Mouse (Mus musculus) spleen, postnatal 0 days (tissue): Measurements from ENCODE around the gene Cox5a. TPM values are rescaled to one million over a fixed set of nuclear protein-coding genes. Genes with fewer than 3 reads are reported as not detected.

Experiments
- polyA plus RNA-seq: library from polyadenylated mRNA; unstranded; fragments of >200 nt; fragmentation: Nextera tagmentation; extraction: Ambion mirVana; gene quantifications from 2 replicates; pipeline ENCODE4 v1.2.1, GENCODE M21; 2015

Cox5a gene
- 414 and 442 TPM in 2 replicates for polyA plus RNA-seq

DNA sequence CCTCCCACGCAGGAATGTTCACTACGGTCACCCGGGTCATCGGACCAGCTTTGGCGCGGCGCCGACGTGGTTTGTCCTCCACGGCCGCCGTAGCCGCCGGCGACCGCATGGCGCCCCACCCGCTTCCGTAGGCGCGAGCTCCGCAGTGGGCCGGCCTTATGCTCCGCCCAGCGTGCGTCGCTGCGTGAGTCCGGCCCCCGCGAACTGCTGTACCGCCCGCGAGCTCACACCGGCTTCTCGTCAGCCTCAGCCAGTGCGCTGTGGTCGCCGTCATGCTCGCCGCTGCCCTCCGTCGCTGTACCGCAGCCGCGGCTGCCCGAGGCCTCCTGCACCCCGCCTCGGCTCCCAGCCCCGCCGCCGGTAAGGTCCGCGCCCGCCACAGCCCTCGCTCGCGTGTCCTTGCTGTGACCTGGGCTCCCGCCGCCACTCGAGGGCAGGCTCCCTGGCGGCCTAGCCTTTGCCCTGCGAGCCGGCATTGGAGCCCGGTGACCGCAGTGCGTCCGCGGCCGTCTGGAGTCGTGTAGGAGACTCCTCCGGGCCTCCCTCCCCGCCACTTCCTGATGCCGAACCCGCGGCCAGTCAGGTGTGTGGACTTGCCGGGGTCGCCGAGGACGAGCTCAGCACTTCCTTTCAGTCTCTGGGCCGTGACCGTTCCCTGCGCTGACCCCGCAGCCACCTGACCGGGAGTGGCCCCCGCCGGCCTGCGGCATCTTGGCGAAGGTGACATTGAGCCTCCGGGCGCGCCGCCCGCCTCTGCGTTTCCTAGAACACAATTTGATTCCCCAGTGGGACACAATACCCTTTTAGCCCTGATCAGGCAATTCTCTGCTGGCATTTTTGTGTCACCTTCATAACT is at the start of gene Cox5a:
Cox5a (plus strand) TSS at position 219 of the 856 bp plus-strand sequence.

DNA sequence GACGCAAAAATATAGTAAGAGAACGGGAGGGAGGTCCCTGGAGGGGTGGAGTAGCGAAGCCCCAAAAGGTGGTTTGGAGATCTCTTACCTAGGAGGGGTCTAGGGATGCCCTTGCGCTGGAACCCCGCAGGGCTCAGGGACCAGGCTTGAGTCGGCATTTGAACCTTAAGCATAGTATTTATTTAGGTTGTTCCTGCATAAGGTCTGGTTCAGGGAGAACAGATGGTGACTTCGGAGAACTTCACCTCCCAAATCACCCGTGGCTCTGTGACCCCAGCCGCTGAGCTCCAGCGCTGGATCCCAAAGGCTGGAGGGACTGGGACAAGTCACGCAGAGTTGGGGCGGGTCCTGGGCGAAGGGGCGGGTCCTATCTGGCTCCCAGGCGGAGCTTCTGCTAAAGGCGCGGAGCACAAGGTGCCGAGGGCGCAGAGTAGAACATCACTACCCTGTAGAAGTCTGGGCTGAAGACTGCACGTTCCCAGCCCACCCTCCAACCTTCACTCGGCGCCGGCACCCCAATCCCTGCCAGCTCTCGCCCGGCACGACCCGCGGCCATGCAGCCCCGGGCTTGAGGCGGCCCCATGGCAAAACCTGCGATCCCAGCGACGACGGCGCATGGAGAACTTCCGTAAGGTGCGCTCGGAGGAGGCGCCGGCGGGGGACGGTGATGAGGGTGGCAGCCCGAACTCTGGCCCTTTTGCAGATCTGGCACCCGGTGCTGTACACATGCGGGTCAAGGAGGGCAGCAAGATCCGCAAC is 17.3 kb upstream of the Cox5a start, which contains the start of gene Rpp25:
Rpp25 (plus strand) TSS at position 405 of the 759 bp plus-strand sequence.

DNA sequence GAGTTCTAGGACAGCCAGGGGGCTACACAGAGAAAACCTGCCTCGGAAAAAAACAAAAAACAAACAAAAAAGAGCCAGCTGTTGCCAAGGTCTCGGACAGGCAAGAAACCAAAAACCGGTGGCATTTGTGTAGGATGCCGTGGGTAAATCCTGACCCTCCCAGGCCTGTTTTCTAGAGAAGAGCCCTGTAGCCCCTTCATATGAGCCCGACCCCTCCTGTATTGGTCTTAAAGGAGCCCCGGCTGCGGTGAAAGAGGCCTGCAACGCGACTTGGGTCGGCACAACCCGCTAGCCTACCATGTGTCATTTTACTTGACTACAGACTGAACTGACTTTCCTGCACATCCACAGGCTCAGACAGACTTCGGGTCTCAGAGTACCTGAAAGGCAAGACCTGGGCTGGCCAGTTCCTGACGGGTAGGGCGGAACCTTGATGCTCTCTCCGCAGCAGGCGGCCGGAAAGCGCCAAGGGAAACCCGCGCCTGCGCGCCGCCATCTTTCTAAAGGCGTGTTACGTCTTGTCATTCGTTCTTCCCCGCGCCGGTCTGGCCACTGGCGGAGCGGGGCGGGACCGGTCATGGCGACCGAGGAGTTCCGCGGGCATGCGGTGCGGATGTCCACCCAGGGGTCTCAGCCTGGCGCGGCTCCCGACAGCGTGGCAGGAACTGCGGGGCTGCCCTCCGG is 16.1 kb downstream of the Cox5a start, which contains the start of gene Fam219b:
Fam219b (plus strand) TSS at position 485 of the 684 bp plus-strand sequence.

GRCm38 (mm10) chr9:57552139-57552887 is 31.2 kb downstream of the Cox5a start, which contains the start of gene Mpi:
TSS of gene Mpi (minus strand) at chr9:57552763.

DNA sequence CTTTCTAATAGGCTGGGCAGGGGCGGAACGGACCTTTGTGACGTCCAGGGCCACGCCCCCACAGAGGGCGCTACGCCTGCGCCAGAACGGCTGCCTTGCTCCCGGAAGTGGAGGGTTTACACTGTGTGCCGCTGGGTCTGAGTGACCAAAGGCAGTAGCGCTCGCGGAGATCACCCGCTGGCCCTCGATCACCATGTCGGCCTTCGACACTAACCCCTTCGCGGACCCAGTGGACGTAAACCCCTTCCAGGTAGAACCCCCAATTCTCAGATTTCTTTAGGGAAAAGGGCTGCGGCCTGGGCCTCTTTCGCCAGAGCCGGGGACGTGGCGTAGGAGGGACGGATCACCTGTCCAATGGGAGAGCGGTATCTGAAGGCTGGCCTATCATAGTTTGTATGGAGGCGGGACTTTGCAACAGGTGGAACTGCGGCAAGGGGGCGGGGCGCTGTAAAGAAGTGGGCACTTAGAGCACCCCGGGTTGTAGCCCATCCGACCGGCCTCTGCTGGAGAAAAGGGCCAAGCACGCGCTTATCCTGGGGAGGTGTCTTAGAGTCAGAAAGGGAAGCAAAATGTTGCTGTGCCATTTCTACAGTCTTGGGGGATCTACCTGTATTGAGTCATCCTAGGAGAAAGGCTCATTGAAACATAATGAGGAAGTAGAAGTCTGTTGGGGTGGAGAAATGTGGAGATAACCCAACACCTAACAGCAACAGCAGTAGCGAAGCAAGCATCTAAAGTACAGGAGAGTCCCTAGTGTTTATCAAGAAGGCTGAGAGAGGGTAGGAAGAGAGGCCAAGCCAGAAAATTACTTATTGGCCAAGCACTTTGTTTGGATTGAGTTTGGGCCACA is 40.0 kb downstream of the Cox5a start, which contains the start of gene Scamp2:
Scamp2 (plus strand) TSS at position 83 of the 850 bp plus-strand sequence.

Other genes starting within 250 kb of the Cox5a start
- gene Ppcdc, start 81.2 kb upstream of the Cox5a start, polyA plus RNA-seq = 17.4 and 22.6 TPM in 2 replicates
- gene Scamp5, start 53.2 kb upstream of the Cox5a start, polyA plus RNA-seq = 4.5 and 6.0 TPM in 2 replicates
- gene Rpp25, start 17.2 kb upstream of the Cox5a start, polyA plus RNA-seq = 3.1 and 3.6 TPM in 2 replicates
- 9.5 and 11.1 TPM in 2 replicates for gene Fam219b, start 16.3 kb downstream of the Cox5a start, polyA plus RNA-seq
- 8.7 and 12.2 TPM in 2 replicates for gene Mpi, start 31.5 kb downstream of the Cox5a start, polyA plus RNA-seq
- gene Scamp2, start 39.7 kb downstream of the Cox5a start, polyA plus RNA-seq = 39.3 and 50.4 TPM in 2 replicates
- 4.7 and 6.4 TPM in 2 replicates for gene Ulk3, start 68.2 kb downstream of the Cox5a start, polyA plus RNA-seq
- not detected in 2 replicates for gene Cplx3, start 85.0 kb downstream of the Cox5a start, polyA plus RNA-seq
- not detected in 2 replicates for gene Lman1l, start 99.5 kb downstream of the Cox5a start, polyA plus RNA-seq
- 31.6 and 33.8 TPM in 2 replicates for gene Csk, start 132.4 kb downstream of the Cox5a start, polyA plus RNA-seq
- gene Cyp1a2, start 162.4 kb downstream of the Cox5a start, polyA plus RNA-seq = not detected in 2 replicates
- gene Cyp1a1, start 166.7 kb downstream of the Cox5a start, polyA plus RNA-seq = 0.04 and 0.16 TPM in 2 replicates
- 16.2 and 17.0 TPM in 2 replicates for gene Edc3, start 187.3 kb downstream of the Cox5a start, polyA plus RNA-seq
- gene Clk3, start 244.6 kb downstream of the Cox5a start, polyA plus RNA-seq = 77.0 and 77.2 TPM in 2 replicates